Mouse (Mus musculus): ENCODE results near the gene Whamm.

The Whamm gene

GRCm38 (mm10) chr7:81595056-81595455 is 24.0 kb downstream of the Whamm start:
- DNase-seq (ENCODE audit: extremely low spot score, low read depth, low spot score): no peak

GRCm38 (mm10) chr7:81596086-81596485 is 25.0 kb downstream of the Whamm start:
- no peak for DNase-seq (ENCODE audit: extremely low spot score, low read depth, low spot score)

GRCm38 (mm10) chr7:81597660-81598059 is 26.6 kb downstream of the Whamm start:
- no peak for DNase-seq (ENCODE audit: extremely low spot score, low read depth, low spot score)

GRCm38 (mm10) chr7:81599379-81600280 is 28.6 kb downstream of the Whamm start:
- no peak for DNase-seq (ENCODE audit: extremely low spot score, low read depth, low spot score)

- DNase-seq (ENCODE audit: extremely low spot score, low read depth, low spot score): no peak
Observed at GRCm38 (mm10) chr7:81604991-81605390, 33.9 kb downstream of the Whamm start.

GRCm38 (mm10) chr7:81605489-81605888 is 34.4 kb downstream of the Whamm start:
- DNase-seq (ENCODE audit: extremely low spot score, low read depth, low spot score): no peak

GRCm38 (mm10) chr7:81606452-81606851 is 35.4 kb downstream of the Whamm start:
- DNase-seq (ENCODE audit: extremely low spot score, low read depth, low spot score): no peak

GRCm38 (mm10) chr7:81610125-81610524 is 39.1 kb downstream of the Whamm start:
- no peak for DNase-seq (ENCODE audit: extremely low spot score, low read depth, low spot score)

- no peak for DNase-seq (ENCODE audit: extremely low spot score, low read depth, low spot score)
Observed at GRCm38 (mm10) chr7:81612856-81613635, 42.0 kb downstream of the Whamm start.

GRCm38 (mm10) chr7:81615031-81615430 is 44.0 kb downstream of the Whamm start:
- DNase-seq (ENCODE audit: extremely low spot score, low read depth, low spot score): no peak

GRCm38 (mm10) chr7:81622793-81623192 is 51.7 kb downstream of the Whamm start:
- no peak for DNase-seq (ENCODE audit: extremely low spot score, low read depth, low spot score)

- no peak for DNase-seq (ENCODE audit: extremely low spot score, low read depth, low spot score)
Observed at GRCm38 (mm10) chr7:81623767-81624166, 52.7 kb downstream of the Whamm start.

- DNase-seq (ENCODE audit: extremely low spot score, low read depth, low spot score): no peak
Observed at GRCm38 (mm10) chr7:81626460-81626859, 55.4 kb downstream of the Whamm start.

- no peak for DNase-seq (ENCODE audit: extremely low spot score, low read depth, low spot score)
Observed at GRCm38 (mm10) chr7:81631261-81631660, 60.2 kb downstream of the Whamm start.

- no peak for DNase-seq (ENCODE audit: extremely low spot score, low read depth, low spot score)
Observed at GRCm38 (mm10) chr7:81632586-81632985, 61.5 kb downstream of the Whamm start.

GRCm38 (mm10) chr7:81641101-81641500 is 70.0 kb downstream of the Whamm start:
- DNase-seq (ENCODE audit: extremely low spot score, low read depth, low spot score): no peak

GRCm38 (mm10) chr7:81644551-81645235 is 73.6 kb downstream of the Whamm start:
- no peak for DNase-seq (ENCODE audit: extremely low spot score, low read depth, low spot score)

All from hindlimb bud, embryonic 11.5 days (tissue).